Mouse (Mus musculus) A20 (cell line): Measurements from ENCODE around the gene Elavl1.
A peak's percentile ranks its signal among the peaks of the same experiment; 100 is the strongest.

Experiments used
- DNase-seq: peaks from one replicate; pipeline ENCODE4 v3.0.0-alpha.2; 2011; ENCODE audit warnings: low read depth, low spot score

Gene Elavl1

DNA sequence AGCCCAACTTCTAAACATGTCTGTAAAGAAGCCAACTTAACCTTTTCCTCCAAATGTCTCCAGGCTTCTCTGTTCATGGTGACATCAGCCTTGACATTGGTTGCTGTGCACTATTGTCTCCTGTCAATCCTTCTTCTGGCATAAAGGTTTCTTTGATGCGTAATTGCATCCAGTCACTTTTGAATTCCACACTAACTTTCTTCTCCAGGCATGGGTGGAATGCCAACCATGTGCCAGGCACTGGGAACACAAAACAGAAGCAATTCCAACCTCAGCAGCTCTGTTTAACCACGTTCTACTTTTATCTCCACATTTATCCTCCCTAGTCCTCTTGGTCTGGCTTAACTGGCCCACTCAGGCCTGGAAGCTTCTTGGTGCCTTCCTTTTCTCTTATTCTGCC is 4.2 kb downstream of the Elavl1 start:
- no peak for DNase-seq

DNA sequence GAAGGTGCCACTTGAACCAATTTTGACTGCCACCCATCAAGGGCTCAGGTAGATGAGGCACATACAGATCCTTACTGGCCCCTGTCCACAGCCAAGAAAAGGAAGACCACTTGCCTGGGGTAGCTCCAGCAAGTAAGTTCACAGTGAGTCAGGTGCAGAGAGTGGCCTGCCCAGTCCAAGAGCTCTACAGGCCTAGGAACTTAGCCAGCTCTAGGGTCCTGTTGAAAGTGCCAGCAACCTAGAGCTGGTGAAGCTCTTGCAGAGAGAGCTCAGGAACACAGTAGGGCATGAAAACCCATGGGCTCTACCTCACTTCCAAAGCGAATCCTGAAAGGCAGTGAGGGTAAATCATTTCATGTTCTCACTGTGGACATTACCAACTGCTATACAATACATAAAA is 4.8 kb downstream of the Elavl1 start:
- DNase-seq = no peak

DNA sequence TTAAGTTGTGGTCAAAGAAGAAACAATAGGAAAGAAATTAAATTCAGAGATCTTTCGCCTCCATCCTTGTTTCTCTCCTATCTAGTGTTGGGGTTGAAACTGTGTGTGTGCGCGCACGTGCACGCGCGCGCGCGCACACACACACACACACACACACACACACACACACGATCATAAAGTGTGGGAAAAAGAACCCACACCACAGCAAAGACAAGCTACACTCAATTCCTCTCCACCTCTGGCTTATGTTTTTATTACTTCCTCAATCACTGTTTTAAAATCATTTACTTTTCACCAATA is 5.7 kb downstream of the Elavl1 start:
- DNase-seq = peak; percentile 17

DNA sequence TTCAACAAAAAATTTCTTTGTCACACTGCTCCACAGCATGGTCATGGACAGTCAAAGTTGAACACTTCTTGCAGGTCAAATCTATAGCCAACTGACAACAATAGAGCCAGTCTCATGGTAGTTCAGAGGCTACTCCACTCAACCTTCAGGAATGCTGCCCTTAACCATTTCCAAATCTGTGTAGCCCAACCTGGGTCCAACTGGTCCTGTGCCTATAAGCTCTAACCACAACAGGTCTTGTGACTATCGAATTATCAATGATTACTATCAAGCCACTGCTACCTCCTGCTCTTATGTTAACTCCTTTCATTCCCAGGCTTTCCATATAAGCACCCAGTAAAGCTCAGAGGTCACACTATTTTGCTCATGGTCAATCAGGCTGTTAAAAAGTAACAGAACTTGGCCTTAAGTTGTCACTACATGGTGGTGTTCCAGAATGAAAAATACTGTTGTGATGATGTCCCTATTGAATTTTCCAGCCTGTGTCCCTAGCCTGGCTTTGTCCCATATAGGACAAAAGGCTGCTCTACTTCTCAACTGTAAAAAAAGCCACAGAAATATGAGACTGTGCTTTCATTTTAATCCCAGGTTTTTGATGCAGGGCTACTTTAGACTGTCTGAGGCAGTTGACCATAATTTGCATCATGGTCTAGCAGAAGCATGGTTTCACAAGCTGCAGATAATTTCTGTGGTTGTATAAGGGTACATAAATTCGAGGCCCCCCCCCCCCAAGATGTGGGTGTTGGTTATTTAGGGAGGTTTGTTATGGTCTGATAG is 6.2 kb downstream of the Elavl1 start:
- no peak for DNase-seq

DNA sequence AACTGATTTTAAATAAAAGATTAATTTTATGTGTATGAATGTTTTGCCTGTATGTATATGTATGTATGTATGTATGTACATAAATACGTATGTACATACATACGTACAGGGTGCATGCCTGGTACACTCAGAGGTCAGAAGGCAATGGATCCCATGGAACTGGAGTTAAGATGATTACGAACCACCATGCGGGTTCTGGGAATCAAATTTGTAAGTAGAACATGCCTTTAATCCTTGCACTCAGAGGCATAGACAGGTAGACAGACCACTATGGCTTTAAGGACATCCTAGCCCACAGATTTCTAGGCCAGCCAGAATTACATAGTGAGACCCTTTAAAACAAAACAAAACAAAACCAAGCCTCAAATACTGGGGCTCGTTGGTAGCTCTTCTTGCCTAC is 7.1 kb downstream of the Elavl1 start:
- DNase-seq = no peak

DNA sequence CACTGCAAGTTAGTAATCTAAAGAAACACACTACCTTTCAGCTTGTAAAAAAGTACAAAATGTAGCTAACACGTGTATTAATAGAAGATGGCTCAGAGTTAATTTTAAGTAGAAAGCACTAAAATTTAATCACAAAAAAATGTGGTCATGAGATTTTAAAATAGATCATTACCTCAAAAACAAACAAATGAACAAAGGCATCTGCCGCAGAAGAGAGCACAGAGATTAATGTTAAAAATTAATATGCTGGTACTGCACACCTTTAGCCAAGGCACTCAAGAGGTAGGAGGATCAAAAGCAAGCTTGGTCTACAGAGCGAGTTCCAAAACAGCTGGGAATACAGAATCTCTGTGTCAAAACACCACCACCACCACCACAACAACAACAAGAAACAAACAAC is 10.4 kb downstream of the Elavl1 start:
- no peak for DNase-seq

DNA sequence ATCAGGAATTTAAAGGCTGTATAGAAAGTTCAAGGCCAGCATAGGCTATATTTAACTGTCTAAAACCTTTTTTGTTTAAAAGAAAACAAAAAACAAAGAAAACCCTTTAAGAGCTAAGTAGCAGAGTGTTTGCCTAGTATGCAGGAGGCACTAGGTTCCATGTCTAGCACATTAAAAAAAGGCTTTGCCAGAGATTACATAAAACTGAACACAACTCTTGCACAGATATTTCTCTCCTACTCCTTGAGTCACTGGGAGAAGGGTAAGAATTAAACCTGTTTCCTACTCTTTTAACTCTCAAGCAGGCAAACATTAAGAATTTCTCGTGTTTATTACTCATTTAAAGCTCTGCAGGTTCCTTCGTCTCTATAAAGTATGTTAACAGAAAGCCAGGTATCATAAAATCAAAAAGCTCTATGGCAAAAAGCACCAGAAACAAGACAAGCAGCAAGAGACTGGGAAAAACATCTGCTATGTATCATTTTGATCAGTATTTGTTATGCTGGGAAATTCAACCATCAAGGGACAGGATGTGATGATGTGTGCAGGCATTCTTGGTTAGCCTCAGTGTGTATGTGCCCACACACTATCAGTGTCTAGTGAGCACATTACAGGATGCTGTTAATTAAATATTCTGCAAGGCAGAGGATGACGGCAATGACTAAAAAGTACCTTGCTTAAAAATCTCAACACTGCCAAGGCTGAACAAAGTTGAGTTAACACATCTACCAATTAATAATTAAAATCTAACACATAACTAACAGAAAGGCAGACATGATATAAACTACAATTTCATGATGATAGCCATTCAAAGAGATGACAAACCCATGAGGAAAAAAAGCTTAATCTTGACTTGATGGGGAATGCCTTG is 11.7 kb downstream of the Elavl1 start:
- DNase-seq = no peak

DNA sequence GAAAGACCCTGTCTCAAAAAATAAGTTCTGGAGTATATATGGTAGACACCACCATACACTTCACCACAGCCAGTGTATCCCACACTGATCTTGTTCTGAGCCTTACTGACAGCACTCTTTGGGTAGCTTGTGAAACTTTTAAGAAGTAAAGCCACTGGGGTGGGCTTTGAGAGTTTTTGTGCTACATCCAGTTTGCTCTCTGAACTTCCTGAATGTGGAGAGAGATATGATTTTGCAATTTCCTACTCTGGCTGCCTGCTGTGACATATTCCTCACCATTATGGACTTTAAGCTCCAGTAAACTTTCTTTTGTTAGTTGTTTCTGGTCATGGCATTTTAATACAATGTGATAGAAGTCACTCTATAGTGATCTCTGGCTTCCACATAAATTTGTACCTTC is 13.1 kb downstream of the Elavl1 start:
- DNase-seq = no peak

DNA sequence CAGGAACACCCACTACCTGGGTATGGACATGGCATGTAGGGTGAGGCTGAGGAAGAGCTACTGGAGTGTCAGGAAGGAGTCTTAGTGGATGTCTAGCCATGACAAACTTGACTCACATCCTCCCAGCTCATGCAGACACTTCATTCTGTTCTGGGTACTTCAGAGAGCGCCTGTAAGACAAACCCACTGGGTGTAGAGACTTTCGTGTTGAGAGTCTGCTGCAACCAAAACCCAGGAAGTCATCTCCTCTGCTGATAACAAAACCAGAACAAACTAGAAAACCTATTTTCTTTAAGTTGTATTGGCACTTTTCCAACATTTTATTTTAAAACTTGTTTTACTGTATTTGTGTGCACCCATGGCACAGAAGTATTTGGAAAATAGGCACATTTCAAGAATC is 19.4 kb downstream of the Elavl1 start:
- no peak for DNase-seq

DNA sequence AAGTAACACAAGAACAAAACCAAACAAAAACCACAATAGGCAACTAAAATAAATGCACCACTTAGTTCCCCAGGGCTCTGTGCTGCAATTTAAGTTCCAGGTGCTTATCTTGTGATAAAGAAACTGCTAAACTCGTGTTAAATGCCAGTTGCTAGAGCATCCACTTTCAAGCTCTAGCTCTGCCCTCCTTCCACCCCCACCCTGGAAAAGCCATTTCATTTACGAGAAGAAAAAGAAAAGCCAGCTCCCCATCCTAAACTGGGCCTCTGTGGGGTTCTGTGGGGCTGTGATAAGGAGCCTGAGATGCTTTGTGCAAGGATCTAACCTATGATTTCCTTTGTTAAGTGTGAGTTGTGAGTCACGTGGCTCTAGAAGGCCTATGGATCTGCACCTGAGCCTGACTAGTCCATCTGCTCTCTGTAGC is 21.1 kb downstream of the Elavl1 start:
- DNase-seq = no peak

DNA sequence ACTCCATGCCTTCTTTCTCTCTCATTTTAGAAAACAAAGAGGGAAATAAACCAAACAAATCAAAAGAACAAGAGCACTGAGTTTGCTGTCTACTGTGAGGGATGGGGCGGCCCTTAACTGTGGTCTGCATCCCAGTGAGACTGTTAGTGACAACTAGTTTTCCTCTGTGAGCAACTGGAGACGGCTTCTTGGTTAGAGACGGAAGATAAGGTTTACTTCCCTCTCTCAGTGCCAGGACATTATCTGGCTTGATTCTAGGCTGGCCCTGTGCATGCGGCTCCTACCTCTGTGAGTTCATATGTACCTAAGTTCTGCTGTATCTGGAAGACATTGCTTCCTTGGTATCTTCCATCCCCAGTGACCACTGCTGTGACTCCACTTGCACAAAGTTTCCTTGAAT is 27.4 kb downstream of the Elavl1 start:
- DNase-seq = no peak

DNA sequence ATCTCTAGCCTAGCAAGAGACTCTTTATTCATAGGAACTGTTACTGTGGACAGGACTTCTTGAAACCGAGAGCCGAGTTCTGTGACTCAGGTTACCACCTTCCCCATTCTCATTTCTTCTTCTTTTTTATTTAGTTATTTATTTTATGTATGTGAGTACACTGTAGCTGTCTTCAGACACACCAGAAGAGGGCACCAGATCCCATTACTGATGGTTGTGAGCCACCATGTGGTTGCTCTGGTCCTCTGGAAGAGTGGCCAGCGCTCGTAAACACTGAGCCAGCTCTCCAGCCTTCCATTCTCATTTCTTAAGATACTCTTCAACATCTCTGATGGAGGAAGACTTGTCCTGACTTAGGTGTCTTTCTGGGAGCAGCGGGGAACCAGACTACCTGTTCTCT is 32.5 kb downstream of the Elavl1 start:
- no peak for DNase-seq

DNA sequence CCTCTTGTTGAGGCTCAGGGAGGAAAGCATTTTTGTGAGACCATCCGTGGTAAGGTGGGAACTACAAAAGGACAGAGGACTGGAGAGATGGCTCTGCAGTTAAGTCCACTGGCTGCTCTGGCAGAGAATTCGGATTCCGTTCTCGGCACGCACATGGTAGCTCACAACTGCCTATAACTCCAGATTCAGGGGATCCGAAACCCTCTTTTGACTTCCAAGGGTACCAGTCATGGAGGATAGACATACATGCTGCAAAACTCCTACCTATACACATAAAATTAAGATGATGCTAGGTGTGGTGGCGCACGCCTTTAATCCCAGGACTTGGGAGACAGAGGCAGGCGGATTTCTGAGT is 49.1 kb downstream of the Elavl1 start:
- no peak for DNase-seq

DNA sequence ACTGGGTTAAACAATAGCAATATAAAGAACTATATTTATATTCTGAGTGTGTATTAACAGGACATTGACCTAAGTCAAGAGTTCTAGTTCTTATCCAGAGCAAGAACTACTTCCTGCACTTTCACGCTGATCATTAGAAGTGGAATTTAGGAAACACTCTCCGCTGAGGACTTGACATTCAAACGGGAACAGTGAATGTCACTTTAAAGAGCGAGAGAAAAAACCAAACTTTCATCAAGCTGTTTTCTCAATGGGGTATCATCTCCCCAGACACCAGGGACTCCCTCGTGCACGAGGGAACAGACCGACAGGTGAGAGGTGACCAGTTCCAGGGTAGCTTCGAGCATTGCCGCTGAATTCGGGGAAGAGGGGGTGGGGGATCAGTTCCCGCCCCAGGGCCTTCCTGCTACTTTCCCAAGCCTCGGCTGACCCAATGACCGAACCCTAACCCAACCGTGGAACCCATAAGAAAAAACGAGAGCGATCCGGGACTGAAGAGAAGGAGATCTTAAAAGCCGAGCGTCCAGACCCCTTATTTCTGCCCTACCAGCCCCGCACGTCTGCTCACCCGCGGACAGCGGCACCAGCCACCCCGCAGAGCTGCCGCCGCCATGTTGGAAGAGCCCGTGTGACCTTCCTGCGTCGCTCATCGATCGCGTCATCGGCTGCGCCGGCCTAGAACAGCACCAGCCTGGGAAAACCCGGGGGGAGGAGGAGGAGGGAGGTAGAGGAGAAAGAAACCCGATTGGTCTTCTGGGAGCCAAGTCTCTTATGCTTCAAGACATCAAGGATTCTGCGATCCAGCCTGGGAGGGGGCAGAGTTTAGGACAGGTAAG is 49.7 kb downstream of the Elavl1 start, which contains the start of gene Timm44:
TSS of gene Timm44 (minus strand) at position 639 of the 836 bp plus-strand sequence.
- DNase-seq = peak; percentile 94

DNA sequence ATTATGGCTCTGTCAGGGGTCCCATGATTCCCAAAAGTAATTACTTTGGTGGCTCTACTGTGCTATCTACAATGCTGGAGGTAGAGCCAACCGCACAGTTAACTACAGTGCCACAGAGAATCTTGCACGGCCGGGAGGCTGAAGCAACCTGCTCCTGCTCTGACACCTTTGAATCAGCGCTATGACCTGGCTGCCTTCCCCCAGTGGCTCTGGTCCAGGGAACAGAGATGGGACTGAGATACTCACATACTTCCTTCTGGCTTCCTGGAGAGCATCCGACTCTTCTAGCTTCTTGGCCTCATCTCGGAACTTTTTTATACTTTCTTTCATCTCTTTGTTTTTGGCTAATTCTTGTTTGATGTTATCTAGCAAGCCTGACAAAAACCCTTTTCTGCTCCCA is 55.6 kb downstream of the Elavl1 start:
- no peak for DNase-seq

DNA sequence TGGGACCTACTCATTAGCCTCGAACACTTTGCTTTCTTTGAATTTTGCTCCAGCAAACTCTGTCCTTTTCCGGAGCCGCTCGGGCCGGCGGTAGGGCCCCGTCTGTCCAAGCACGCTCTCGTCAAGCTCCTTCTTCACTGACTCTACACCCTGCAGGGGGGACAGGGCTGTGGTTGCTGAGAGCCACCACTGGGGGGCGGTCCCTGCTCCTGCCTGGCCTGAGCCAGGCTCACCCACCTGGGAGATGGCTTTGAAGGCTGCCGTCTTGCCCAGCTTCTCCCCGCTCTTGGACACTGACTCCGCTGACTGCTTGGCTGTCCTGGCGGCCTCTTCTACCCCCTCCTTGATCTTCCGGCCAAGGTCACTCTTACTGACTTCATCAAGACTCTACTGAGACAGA is 57.6 kb downstream of the Elavl1 start:
- DNase-seq = peak; percentile 42

DNA sequence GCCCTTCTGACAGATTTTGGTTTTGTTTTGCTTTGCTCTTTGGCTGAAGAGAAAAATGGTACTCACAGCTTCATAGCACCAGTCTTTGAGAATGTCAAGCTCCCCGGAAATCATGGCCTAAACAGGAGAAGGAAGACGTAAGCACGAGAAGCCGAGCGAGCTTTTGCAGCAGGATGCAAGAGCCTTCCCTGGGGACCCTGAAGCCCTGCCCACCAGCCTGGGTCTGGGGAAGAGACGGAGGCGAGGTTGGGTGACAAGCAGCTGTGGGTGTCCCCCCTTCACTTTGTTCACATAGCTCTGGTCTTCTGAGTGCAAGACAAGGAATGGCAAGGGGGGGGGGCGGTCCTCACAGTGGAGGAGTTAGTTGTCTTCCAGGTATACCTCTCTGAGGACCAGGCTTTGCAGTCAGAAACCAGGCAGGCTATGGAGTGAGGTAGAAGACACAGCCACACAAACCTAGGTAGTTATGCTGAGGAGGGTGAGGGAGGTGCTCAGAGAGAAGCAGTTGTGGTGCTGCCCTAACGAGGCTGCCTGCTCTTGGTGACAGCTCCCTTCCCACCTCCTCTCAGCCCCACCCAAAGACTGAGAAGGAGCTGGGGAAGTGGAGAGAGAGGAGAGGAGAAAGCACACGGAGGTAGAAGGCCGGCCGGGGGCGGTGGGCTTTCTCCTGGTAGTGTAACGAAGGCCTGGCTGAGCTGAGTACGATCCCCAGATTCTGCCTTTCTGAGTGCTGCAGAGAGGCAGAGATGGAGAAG is 59.9 kb downstream of the Elavl1 start:
- no peak for DNase-seq

DNA sequence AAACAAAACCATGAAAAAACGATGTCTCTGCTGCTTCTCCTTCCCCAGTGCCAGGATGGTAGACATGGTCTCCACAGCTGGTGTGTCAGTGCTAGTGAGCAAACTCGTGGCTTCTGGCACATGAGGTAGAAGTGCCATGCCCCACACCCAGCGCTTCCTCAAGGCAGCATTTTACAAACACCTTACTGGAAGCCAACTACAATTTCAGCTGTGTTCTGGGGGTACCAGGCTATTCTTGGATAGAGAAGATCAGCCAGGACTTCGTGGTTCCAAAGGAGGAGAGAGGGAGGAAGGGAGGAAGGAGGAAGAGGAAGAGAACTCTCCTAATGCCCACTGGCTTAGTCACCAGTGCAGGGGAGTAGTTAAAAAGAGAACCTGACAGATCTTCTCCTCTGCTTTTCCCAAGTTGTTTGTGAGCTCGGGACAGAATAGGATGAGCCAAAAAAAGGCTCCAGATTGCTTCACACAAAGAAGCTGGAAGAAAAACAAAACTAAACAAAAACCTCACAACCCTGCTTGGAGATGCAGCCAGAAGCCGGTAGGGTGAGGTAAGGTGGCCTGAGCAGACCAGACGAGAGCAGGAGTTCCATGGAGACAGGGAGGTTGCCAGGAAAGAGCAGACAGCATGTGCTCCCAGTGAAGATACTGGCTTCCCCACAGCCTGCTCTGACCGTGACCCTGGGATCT is 62.0 kb downstream of the Elavl1 start:
- no peak for DNase-seq

DNA sequence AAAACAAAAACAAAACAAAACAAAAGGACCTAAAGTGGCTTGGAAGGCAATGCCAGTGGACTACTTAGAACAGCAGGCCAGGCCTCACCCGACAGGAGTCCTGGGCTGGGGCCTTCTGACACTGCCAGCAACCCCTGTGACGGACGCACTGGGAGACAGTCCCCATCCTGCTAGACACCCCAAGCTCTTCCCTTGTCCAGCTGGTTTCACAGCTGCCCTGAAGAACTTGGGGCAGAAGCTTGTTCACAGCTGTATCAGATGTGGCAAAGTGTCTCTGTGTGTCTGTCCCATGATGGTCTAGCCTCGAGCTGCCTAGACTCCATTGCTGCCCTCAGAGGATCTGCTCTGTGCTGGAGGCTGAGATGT is 65.4 kb downstream of the Elavl1 start:
- no peak for DNase-seq

DNA sequence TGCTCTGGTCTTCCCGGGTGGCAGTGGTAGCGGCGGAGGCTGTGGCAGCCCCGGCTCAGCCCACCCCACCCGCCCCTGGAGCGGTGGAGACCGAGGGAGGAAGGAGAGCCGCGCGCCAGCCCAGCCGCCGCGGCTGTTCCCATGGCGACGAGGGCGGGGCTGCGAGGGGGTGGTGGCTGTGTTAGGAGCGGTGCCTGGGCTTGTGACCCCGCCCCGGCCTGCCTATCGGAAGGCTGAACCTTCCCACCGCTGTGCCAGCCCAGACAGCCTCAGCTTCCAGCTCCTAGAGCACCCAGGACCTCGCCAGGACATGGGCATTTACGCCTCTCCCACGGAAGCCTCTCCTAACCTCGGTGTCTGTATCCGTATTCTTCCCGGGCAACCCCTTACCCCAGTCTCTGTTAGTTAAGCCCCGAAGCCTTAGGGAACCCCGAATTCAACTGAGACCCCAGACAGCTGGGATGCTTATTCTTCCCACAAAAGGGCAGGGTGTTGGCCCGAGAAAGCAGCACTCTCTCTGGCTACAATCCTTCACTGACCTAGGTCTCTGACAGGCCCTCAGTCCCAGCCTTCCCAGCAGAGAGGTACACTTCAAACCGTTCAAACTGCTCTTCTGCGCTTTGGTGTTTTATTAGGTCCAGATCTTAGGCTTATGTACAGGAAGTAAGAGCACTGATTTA is 65.9 kb downstream of the Elavl1 start, which contains the start of gene Ctxn1:
TSS of gene Ctxn1 (minus strand) at position 150 of the 680 bp plus-strand sequence.
- peak; percentile 73 for DNase-seq
